Mouse (Mus musculus): ENCODE measurements around the gene Rasa1. TPM values are rescaled to one million over a fixed set of nuclear protein-coding genes. Genes with fewer than 3 reads are reported as not detected.
A peak's percentile ranks its signal among the peaks of the same experiment; 100 is the strongest.

Gene Rasa1
- 29.6 TPM in 2 replicates for polyA plus RNA-seq (2015; fragmentation: Nextera tagmentation; extraction: Ambion mirVana)

DNA sequence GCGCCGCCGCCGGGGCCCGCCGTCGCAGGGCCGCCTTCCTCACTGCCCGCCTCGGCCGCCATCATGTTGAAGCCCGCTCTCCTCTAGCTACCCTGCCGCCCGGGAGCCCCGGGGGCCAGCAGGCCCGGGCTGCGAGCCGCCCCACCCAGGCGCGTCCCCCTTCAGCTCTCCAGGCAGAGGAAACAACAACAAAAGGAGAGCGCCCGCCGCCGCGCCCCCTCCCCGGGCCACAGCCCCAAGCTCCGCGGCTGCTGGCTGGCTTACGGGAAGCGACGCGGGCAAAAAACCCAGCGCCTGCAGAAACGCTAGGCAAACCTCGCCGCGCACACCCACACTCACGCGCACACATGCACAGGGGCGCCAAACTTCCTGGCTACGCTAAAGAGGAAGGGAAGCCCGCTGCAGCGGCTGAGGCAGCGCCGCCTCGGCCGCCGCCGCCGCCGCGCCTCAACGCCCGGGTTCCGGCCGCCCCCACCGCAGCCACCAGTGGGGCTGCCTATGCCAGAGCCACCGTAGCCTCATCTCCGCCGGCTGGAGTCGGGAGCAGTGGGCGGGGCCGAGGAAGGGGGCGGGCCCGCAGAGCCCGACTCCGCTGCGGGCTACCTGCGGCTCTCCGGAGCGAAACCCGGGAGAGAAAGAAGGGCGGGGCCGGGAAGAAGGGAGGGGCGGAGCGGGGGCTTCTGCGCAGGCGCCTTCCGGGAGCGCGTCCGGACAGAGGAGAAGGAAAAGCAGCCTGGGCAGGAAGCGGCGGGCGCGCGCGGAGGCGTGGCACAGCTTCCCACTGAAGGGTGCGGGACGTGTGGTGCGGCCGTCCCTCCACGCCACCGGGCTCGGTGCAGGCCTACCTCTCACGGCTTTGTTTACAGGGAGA is at the start of gene Rasa1:
TSS of gene Rasa1 (minus strand) at position 288 of the 871 bp plus-strand sequence.
- peak; percentile 99 for ATAC-seq

DNA sequence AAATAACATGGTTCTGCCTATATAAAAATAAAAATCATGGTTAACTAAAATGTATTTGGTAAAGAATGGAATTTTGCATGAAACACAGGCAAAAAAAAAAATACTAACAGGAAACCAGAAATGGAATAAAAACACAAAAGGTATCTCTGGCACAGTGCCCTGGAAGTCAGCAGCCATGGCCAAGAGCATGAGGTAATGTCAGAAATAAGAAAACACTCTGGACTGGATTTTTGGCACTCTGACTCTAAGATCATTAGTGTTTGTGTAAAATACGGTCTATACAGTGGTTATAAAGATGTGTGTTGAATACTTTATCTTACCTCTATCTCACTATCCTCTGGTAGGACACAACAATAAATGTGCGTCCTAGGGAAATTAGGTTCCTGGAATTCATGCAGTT is 22.6 kb upstream of the Rasa1 start:
- no peak overlapping the region for H3K27ac ChIP-seq (ENCODE audit: low read depth, low read length)
- no peak overlapping the region for H3K9ac ChIP-seq (ENCODE audit: low read depth, low read length)
- H3K4me2 ChIP-seq (replicated peaks; ENCODE audit: low read depth) = no peak overlapping the region
- no peaks in the 10 kb centered on the region for H3K36me3 ChIP-seq (ENCODE audit: control insufficient read depth, insufficient read depth)
- no peaks in the 10 kb centered on the region for H3K4me1 ChIP-seq (replicated peaks; ENCODE audit: control insufficient read depth, insufficient read depth, low read length)
- no peaks in the 10 kb centered on the region for H3K9me3 ChIP-seq (ENCODE audit: control insufficient read depth)
- 58% methylated on average over 2 of the region's 2 CpGs for WGBS
- H3K4me3 ChIP-seq (ENCODE audit: low read depth, low read length) = no peak overlapping the region
- no peak for ATAC-seq
- no peaks in the 10 kb centered on the region for H3K27me3 ChIP-seq (replicated peaks; ENCODE audit: control insufficient read depth, insufficient read depth, low read length)
- TF ChIP-seq CTCF (IDR thresholded peaks at IDR 0.05; ENCODE audit: low read depth) = no peak

More for the DNA sequence above, at the start of gene Rasa1:
- Histone ChIP-seq H3K36me3 (ENCODE audit: control insufficient read depth, insufficient read depth) (no peaks in the 10 kb centered on the region), H3K4me2 (replicated peaks; ENCODE audit: low read depth) (peak within 1 kb of the TSS; percentile 73), H3K4me1 (replicated peaks; ENCODE audit: control insufficient read depth, insufficient read depth, low read length) (no peaks in the 10 kb centered on the region), H3K4me3 (ENCODE audit: low read depth, low read length) (peak within 1 kb of the TSS; percentile 98), H3K9ac (ENCODE audit: low read depth, low read length) (peak within 1 kb of the TSS; percentile 96), H3K27me3 (replicated peaks; ENCODE audit: control insufficient read depth, insufficient read depth, low read length) (no peaks in the 10 kb centered on the region), H3K9me3 (ENCODE audit: control insufficient read depth) (no peaks in the 10 kb centered on the region), H3K27ac (ENCODE audit: low read depth, low read length) (peak within 1 kb of the TSS; percentile 99)
- no peak for TF ChIP-seq CTCF (IDR thresholded peaks at IDR 0.05; ENCODE audit: low read depth)
- under 1% methylated on average over 74 of the region's 97 CpGs for WGBS

DNA sequence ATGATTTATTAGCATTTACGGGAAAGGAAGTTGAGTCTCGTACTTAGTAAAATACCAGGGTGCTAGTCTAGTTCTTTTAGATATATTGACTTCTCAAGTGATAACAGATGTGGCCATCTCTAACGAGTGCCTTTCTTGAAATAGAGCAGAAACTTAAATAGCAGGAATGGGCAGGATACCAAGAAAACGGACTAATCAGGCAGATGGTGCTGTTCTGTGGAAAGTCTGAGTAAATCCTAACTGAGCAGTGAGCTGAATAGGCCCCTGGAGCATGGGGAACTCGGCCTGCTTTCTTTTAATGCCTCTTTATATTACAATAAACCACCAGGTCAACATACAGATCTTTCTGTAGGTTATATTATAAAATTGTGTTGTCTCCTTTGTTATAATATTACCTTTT is 22.0 kb upstream of the Rasa1 start:
- Histone ChIP-seq H3K4me2 (replicated peaks; ENCODE audit: low read depth) (no peak overlapping the region), H3K27me3 (replicated peaks; ENCODE audit: control insufficient read depth, insufficient read depth, low read length) (no peaks in the 10 kb centered on the region), H3K9ac (ENCODE audit: low read depth, low read length) (no peak overlapping the region), H3K9me3 (ENCODE audit: control insufficient read depth) (no peaks in the 10 kb centered on the region), H3K4me3 (ENCODE audit: low read depth, low read length) (no peak overlapping the region), H3K27ac (ENCODE audit: low read depth, low read length) (no peak overlapping the region), H3K4me1 (replicated peaks; ENCODE audit: control insufficient read depth, insufficient read depth, low read length) (no peaks in the 10 kb centered on the region), H3K36me3 (ENCODE audit: control insufficient read depth, insufficient read depth) (no peaks in the 10 kb centered on the region)
- TF ChIP-seq CTCF (IDR thresholded peaks at IDR 0.05; ENCODE audit: low read depth) = no peak
- no peak for ATAC-seq
- 51% methylated on average over 5 of the region's 5 CpGs for WGBS

DNA sequence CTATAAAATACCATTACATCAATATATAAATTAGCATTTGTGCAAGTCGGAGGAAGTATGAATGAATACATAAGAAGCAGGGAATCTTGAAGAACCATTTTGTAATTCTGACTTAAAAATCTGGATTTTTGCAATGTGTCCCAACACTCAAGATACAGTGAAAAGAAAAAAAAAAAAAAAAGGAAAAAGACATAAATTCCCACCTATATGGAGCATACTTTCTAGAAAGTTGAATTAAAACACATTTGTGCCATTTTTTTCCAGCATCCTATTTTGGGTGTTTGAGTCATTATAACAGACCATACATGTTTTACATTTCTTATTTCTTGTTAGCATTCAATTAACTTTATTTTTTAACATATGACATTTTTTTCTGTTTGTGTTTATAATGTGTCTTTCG is 21.6 kb upstream of the Rasa1 start:
- Histone ChIP-seq H3K27ac (ENCODE audit: low read depth, low read length) (no peak overlapping the region), H3K36me3 (ENCODE audit: control insufficient read depth, insufficient read depth) (no peaks in the 10 kb centered on the region), H3K9ac (ENCODE audit: low read depth, low read length) (no peak overlapping the region), H3K27me3 (replicated peaks; ENCODE audit: control insufficient read depth, insufficient read depth, low read length) (no peaks in the 10 kb centered on the region), H3K9me3 (ENCODE audit: control insufficient read depth) (no peaks in the 10 kb centered on the region), H3K4me2 (replicated peaks; ENCODE audit: low read depth) (no peak overlapping the region), H3K4me1 (replicated peaks; ENCODE audit: control insufficient read depth, insufficient read depth, low read length) (no peaks in the 10 kb centered on the region), H3K4me3 (ENCODE audit: low read depth, low read length) (no peak overlapping the region)
- no peak for ATAC-seq
- WGBS = 90% methylated on average over 2 of the region's 2 CpGs
- TF ChIP-seq CTCF (IDR thresholded peaks at IDR 0.05; ENCODE audit: low read depth) = no peak

DNA sequence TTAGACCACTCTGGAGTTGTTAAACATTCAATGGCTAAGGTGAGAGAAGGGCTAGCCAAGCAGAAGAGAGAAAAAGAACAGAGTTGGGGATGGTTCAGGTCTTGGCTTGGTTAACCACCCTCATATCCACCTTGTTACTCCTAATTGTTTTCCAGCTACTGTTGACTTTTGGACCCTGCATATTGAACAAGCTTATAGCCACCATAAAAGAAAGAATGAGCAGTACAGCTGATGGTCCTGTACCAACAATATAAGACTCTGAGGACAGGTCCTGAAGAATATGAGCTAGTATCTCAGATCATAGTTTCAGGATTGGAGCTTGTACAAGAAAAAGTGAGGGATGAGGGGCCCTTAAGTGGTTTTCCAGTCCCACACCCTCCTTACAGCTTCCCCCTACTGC is 17.1 kb upstream of the Rasa1 start:
- H3K4me3 ChIP-seq (ENCODE audit: low read depth, low read length) = no peak overlapping the region
- no peak overlapping the region for H3K9ac ChIP-seq (ENCODE audit: low read depth, low read length)
- H3K4me1 ChIP-seq (replicated peaks; ENCODE audit: control insufficient read depth, insufficient read depth, low read length) = no peaks in the 10 kb centered on the region
- H3K27me3 ChIP-seq (replicated peaks; ENCODE audit: control insufficient read depth, insufficient read depth, low read length) = no peaks in the 10 kb centered on the region
- TF ChIP-seq CTCF (IDR thresholded peaks at IDR 0.05; ENCODE audit: low read depth) = no peak
- no peaks in the 10 kb centered on the region for H3K36me3 ChIP-seq (ENCODE audit: control insufficient read depth, insufficient read depth)
- no peak overlapping the region for H3K27ac ChIP-seq (ENCODE audit: low read depth, low read length)
- ATAC-seq = peak; percentile 66
- H3K4me2 ChIP-seq (replicated peaks; ENCODE audit: low read depth) = no peak overlapping the region
- no peaks in the 10 kb centered on the region for H3K9me3 ChIP-seq (ENCODE audit: control insufficient read depth)

DNA sequence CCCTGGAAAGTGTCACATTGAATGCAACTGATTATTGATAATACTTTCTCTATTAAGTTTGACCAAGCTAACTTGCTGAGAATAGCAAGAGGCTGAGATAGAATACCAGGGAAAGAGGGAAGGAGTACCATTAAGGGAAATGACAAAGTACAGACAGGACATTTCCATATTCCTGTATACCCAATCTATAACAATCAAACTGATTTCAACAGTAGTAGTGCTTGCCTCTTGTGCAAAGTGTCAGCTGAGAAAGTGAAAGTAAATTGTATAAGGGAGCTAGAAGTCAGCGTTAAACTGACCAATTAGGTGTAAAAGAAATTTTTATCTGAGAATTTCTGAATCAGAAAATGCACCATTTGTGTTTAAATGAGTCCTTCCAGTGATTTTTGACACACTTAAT is 1.7 kb upstream of the Rasa1 start:
- Histone ChIP-seq H3K9me3 (ENCODE audit: control insufficient read depth) (no peaks in the 10 kb centered on the region), H3K36me3 (ENCODE audit: control insufficient read depth, insufficient read depth) (no peaks in the 10 kb centered on the region), H3K4me2 (replicated peaks; ENCODE audit: low read depth) (peak overlapping the region; percentile 55), H3K4me3 (ENCODE audit: low read depth, low read length) (no peak overlapping the region), H3K27ac (ENCODE audit: low read depth, low read length) (no peak overlapping the region), H3K4me1 (replicated peaks; ENCODE audit: control insufficient read depth, insufficient read depth, low read length) (no peaks in the 10 kb centered on the region), H3K9ac (ENCODE audit: low read depth, low read length) (no peak overlapping the region), H3K27me3 (replicated peaks; ENCODE audit: control insufficient read depth, insufficient read depth, low read length) (no peaks in the 10 kb centered on the region)
- no peak for TF ChIP-seq CTCF (IDR thresholded peaks at IDR 0.05; ENCODE audit: low read depth)
- no peak for ATAC-seq
- WGBS = 28% methylated on average over 1 of the region's 1 CpGs

Measured in intestine, postnatal 0 days (tissue).